Mouse (Mus musculus) hindbrain, embryonic 14.5 days (tissue): Measurements from ENCODE around the gene Zkscan7. TPM values are rescaled to one million over a fixed set of nuclear protein-coding genes. Genes with fewer than 3 reads are reported as not detected.
"Not testable (repeated sequence)": the region's sequence is repeated elsewhere in the genome, so short reads cannot be mapped to it uniquely, and the experiment has no call there.

Experiments
- ATAC-seq: fragments of 200-750 bp; cut with Nextera tagmentation; 2 replicates; pipeline ENCODE4 v1.8.0; 2017; ENCODE audit warnings: moderate number of reproducible peaks, mild to moderate bottlenecking, moderate TSS enrichment, moderate library complexity; ENCODE audit not compliant: low FRiP score
- DNase-seq: peaks from one replicate; pipeline ENCODE4 v3.0.0-alpha.2; 2015; ENCODE audit warnings: low spot score
- H3K27ac ChIP-seq: fragments of 300-500 bp; sonication (generic); 2 replicates; pipeline ENCODE4 v1.5.1; 2014; ENCODE audit warnings: mild to moderate bottlenecking, moderate library complexity
- H3K27me3 ChIP-seq: fragments of 300-500 bp; sonication (generic); 2 replicates; pipeline ENCODE4 v1.6.1; 2014; ENCODE audit warnings: mild to moderate bottlenecking, low read length, mixed read lengths; ENCODE audit not compliant: control insufficient read depth, insufficient read depth
- H3K36me3 ChIP-seq: fragments of 300-500 bp; sonication (generic); replicated peaks from 2 replicates; pipeline ENCODE4 v1.6.1; 2014; ENCODE audit not compliant: control insufficient read depth, insufficient read depth
- H3K4me1 ChIP-seq: fragments of 300-500 bp; sonication (generic); replicated peaks from 2 replicates; pipeline ENCODE4 v1.6.1; 2014; ENCODE audit warnings: antibody characterized with exemption, low read length, mixed read lengths; ENCODE audit not compliant: control insufficient read depth, insufficient read depth
- H3K4me2 ChIP-seq: fragments of 300-500 bp; sonication (generic); replicated peaks from 2 replicates; pipeline ENCODE4 v1.6.1; 2014; ENCODE audit warnings: mild to moderate bottlenecking, moderate library complexity
- H3K4me3 ChIP-seq: fragments of 300-500 bp; sonication (generic); replicated peaks from 2 replicates; pipeline ENCODE4 v1.5.1; 2014; ENCODE audit warnings: mild to moderate bottlenecking, low read length
- H3K9ac ChIP-seq: fragments of 300-500 bp; sonication (generic); 2 replicates; pipeline ENCODE4 v1.6.1; 2014
- H3K9me3 ChIP-seq: fragments of 300-500 bp; sonication (generic); 2 replicates; pipeline ENCODE4 v1.6.1; 2016; ENCODE audit warnings: low read length; ENCODE audit not compliant: control insufficient read depth
- WGBS: fragments of 180-500 bp; shearing (Covaris S2); extraction: QIAGEN DNeasy Blood & Tissue Kit; methylation state at CpG from one replicate; pipeline ENCODE4 v1.1.7; 2014; 5-methylcytosine and 5-hydroxymethylcytosine counted together
- polyA plus RNA-seq: library from polyadenylated mRNA; unstranded; fragments of >200 nt; fragmentation: Nextera tagmentation; extraction: Ambion mirVana; gene quantifications from 2 replicates; pipeline ENCODE4 v1.2.1, GENCODE M21; 2014

The Zkscan7 gene
- polyA plus RNA-seq, 1 experiment from 2014 or later: 1.9 TPM

DNA sequence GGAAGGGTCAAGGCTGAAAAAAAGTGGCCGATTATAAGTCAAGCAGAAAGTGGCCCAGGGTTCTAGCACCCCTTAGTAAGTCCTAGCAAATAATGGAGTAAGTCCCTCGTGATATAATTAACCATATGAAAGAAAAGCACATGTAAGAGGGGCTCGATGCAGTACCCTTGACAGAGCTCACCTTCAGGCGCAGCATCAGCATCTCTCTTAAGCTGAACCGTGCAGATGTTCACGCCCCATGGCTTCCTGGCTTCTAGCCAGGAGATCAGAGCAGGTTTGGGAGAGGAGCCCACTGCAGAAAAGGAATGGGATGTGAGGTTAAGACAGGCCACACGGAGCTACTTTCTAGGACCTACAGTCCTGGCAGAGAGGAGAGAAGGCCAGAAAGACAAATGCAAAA is 31.0 kb upstream of the Zkscan7 start:
- H3K9ac ChIP-seq: no peak overlapping the region
- no peak for ATAC-seq
- WGBS: 94% methylated on average over 7 of the region's 7 CpGs

DNA sequence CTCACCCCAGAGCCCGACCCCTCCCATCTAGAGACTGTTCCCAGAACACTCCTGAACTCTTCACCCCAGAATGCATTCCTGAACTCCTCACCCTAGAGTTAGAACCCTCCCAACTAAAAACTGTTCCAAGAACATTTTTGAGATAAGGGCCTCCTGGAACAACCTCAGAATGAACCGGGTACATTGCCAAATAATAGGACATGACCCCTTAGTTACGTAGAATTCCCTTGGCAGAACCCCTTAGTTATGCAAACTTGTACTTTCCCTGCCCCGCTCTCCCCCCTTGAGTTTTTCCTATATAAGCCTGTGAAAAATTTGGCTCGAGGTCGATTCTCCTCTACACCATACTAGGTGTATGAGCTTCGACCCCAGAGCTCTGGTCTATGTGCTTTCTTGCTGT is 30.3 kb upstream of the Zkscan7 start:
- not testable (repeated sequence) for H3K27ac ChIP-seq, H3K4me3 ChIP-seq, H3K9ac ChIP-seq, H3K27me3 ChIP-seq, H3K4me2 ChIP-seq, ATAC-seq, H3K9me3 ChIP-seq, DNase-seq, H3K4me1 ChIP-seq
- WGBS: 92% methylated on average over 2 of the region's 7 CpGs
- peaks cover 94% of the 10 kb centered on the region for H3K36me3 ChIP-seq

More for the DNA sequence above, 31.0 kb upstream of the Zkscan7 start:
- Histone ChIP-seq H3K27me3 (no peaks in the 10 kb centered on the region), H3K9me3 (no peaks in the 10 kb centered on the region), H3K4me2 (no peak overlapping the region), H3K4me3 (no peak overlapping the region), H3K36me3 (peaks cover 94% of the 10 kb centered on the region), H3K4me1 (no peaks in the 10 kb centered on the region), H3K27ac (no peak overlapping the region)
- no peak for DNase-seq

DNA sequence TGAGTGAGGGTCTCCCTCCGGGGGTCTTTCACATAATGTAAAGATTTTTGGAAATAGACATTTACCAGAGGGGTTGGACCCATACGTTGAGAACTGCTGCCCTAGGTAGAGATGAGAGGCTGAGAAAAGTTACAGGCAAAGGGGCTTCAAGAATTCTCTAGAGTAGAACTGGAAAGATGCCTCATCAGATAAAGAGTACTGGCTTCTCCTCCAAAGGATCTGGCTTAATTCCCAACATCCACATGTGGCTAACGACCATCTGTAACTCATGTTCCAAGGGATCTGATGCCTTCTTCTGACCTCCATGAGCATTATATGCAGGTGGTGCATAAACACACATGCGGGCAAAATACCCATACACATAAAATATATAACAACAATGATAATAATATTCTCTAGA is 29.9 kb upstream of the Zkscan7 start:
- Histone ChIP-seq H3K9me3 (no peaks in the 10 kb centered on the region), H3K36me3 (peaks cover 94% of the 10 kb centered on the region), H3K9ac (no peak overlapping the region), H3K4me3 (no peak overlapping the region), H3K4me1 (no peaks in the 10 kb centered on the region), H3K27me3 (no peaks in the 10 kb centered on the region), H3K27ac (no peak overlapping the region), H3K4me2 (no peak overlapping the region)
- ATAC-seq: no peak
- DNase-seq: no peak
- WGBS: 97% methylated on average over 4 of the region's 4 CpGs

DNA sequence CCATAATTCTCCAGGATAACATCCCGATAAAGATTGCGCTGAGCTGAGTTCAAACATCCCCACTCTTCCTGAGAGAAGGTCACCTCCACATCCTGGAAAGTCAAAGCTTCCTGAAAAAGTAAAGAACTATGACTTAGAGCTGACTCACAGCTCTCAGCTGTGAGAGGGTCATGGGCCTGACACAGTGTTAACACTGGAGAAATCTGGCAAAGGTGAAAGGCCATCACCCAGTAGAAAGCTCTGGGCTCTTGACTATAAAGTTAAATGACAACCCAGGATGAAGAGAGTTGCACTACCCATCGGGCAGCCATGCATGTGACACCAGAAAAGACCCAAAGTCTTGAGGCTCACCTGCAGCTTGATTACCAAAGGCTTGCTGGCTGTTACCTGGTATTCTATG is 28.8 kb upstream of the Zkscan7 start:
- DNase-seq: no peak
- 96% methylated on average over 3 of the region's 3 CpGs for WGBS
- H3K27ac ChIP-seq: no peak overlapping the region
- no peaks in the 10 kb centered on the region for H3K4me1 ChIP-seq
- ATAC-seq: no peak
- no peaks in the 10 kb centered on the region for H3K9me3 ChIP-seq
- H3K27me3 ChIP-seq: no peaks in the 10 kb centered on the region
- no peak overlapping the region for H3K4me3 ChIP-seq
- H3K4me2 ChIP-seq: no peak overlapping the region
- H3K36me3 ChIP-seq: peaks cover 94% of the 10 kb centered on the region
- no peak overlapping the region for H3K9ac ChIP-seq

DNA sequence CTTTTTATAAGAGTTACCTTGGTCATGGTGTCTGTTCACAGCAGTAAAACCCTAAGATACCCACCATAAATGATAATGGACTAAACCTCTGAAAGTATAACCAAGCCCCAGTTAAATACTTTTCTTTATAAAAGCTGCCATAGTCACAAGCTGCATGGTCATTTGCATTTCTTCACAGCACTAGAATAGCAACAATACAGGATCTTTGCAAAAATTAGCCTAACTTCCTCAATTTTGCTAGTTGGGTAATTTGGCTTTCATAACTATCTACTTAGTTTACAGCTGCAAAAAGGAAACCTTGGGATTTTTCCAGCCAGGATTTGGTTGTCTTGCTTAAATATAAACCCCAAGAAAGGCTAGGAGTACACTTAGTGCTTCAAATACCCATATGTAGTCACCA is 24.7 kb upstream of the Zkscan7 start:
- H3K9ac ChIP-seq: no peak overlapping the region
- H3K27ac ChIP-seq: no peak overlapping the region
- H3K4me3 ChIP-seq: no peak overlapping the region
- no peaks in the 10 kb centered on the region for H3K9me3 ChIP-seq
- no peak overlapping the region for H3K4me2 ChIP-seq
- H3K36me3 ChIP-seq: peaks cover 68% of the 10 kb centered on the region
- no peak for DNase-seq
- no peaks in the 10 kb centered on the region for H3K27me3 ChIP-seq
- peaks cover 9% of the 10 kb centered on the region for H3K4me1 ChIP-seq
- no peak for ATAC-seq

DNA sequence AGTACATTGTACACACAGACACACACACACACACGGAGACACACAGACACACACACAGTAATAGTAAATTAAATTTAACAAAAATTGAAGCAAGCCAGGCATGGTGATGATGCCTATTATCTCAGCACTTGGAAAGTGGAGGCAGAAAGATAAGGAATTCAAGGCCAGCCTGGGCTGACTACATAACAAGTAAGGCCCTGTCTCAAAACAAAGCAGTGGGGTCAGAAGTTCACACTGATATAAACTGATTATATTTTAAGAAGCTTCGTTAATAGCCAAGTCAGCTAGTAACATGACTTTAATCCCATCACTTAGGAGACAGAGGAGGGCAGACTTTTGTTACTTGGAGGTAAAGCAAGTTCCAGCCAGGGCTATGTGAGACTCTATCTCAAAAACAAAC is 21.8 kb upstream of the Zkscan7 start:
- H3K4me3 ChIP-seq: no peak overlapping the region
- H3K27me3 ChIP-seq: no peaks in the 10 kb centered on the region
- 88% methylated on average over 2 of the region's 2 CpGs for WGBS
- H3K9ac ChIP-seq: no peak overlapping the region
- H3K4me2 ChIP-seq: peak overlapping the region; percentile 19; the same call in 1 of the 2 replicates
- H3K27ac ChIP-seq: no peak overlapping the region
- DNase-seq (no peak), ATAC-seq (no peak)
- peaks cover 9% of the 10 kb centered on the region for H3K4me1 ChIP-seq
- H3K36me3 ChIP-seq: peaks cover 41% of the 10 kb centered on the region
- peaks cover 9% of the 10 kb centered on the region; the same call in 1 of the 2 replicates for H3K9me3 ChIP-seq

DNA sequence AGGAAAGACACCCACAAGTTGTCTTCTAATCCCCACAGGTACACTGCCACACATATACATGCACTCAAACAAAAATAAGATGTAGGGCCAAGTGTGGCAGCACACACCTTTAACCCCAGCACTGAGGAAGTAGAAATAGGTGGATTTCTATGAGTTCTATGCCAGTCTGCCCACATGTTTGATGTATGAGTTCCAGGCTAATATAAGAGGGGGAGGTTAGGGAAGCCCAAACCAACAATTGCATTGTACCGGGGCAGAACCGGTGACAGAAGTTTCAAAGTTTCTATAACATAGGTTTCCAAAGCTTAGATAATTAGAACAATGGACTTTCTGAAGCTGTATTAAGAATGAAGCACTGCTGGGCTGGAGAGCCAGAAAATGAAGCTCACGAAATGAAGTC is 20.6 kb upstream of the Zkscan7 start:
- Histone ChIP-seq H3K4me2 (peak overlapping the region; percentile 56), H3K27me3 (no peaks in the 10 kb centered on the region), H3K4me3 (peak overlapping the region; percentile 79), H3K9me3 (peaks cover 9% of the 10 kb centered on the region; the same call in 1 of the 2 replicates), H3K9ac (peak overlapping the region; percentile 93), H3K4me1 (peaks cover 9% of the 10 kb centered on the region), H3K27ac (no peak overlapping the region), H3K36me3 (peaks cover 30% of the 10 kb centered on the region)
- DNase-seq (no peak), ATAC-seq (no peak)
- 66% methylated on average over 3 of the region's 3 CpGs for WGBS

DNA sequence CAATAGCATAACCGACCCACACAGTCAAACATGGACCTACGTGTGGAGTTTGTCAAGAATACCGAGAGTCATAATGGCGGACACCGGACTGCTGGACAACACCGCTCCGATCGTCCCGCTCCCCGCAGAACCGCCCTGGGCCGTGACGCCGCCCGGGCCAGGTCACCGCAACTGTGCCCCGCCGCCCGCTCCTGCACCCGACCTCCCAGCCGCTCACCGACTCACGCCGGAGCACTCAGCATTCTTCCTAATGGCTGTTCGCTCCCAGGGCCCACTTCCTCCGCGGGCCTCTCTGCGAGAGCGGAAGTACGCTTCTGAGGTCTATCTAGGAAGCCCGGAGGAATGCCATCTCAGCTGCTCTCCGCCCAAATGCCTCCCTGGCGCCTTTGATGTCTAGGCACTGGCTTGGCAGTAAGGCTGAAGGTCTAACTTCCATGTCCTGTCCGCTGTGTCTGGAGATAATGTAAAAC is 19.8 kb upstream of the Zkscan7 start, which contains the start of gene Zfp445:
Gene Zfp445 (minus strand): TSS at position 310 of the 470 bp plus-strand sequence.
- H3K4me1 ChIP-seq: peaks cover 9% of the 10 kb centered on the region
- peaks cover 12% of the 10 kb centered on the region; the same call in 1 of the 2 replicates for H3K9me3 ChIP-seq
- peak within 1 kb of the TSS; percentile 56 for H3K4me2 ChIP-seq
- H3K9ac ChIP-seq: peak within 1 kb of the TSS; percentile 93
- WGBS: 1% methylated on average over 34 of the region's 34 CpGs
- peak within 1 kb of the TSS; percentile 70 for H3K27ac ChIP-seq
- DNase-seq (peak; percentile 89), ATAC-seq (peak; percentile 92)
- peaks cover 21% of the 10 kb centered on the region for H3K36me3 ChIP-seq
- no peaks in the 10 kb centered on the region for H3K27me3 ChIP-seq
- peak within 1 kb of the TSS; percentile 79 for H3K4me3 ChIP-seq

DNA sequence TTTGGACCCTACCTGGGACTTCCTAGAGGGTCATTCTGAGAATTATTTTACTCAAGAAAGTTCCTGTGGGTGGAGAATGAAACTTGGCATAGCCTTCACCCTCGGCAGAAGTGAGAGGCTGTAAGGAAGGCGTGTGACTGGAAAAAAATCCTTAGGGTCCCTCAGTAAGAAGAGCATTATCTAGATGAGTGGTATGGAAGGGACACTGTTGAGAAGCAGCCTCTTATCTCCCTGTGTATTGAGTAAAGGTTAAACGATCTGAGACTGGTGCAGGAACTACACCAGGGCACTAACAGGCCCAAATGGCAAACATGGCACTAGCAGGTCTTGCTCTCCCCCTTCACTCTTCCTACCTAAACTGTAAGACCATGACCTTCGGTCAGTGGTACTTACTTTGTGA is 19.3 kb upstream of the Zkscan7 start:
- Histone ChIP-seq H3K9ac (peak overlapping the region; percentile 93), H3K4me3 (peak overlapping the region; percentile 79), H3K27me3 (no peaks in the 10 kb centered on the region), H3K4me2 (peak overlapping the region; percentile 56), H3K36me3 (peaks cover 17% of the 10 kb centered on the region), H3K4me1 (peaks cover 9% of the 10 kb centered on the region), H3K9me3 (peaks cover 13% of the 10 kb centered on the region; the same call in 1 of the 2 replicates), H3K27ac (no peak overlapping the region)
- 91% methylated on average over 4 of the region's 4 CpGs for WGBS
- DNase-seq (no peak), ATAC-seq (peak; percentile 21; the same call in 1 of the 2 replicates)

DNA sequence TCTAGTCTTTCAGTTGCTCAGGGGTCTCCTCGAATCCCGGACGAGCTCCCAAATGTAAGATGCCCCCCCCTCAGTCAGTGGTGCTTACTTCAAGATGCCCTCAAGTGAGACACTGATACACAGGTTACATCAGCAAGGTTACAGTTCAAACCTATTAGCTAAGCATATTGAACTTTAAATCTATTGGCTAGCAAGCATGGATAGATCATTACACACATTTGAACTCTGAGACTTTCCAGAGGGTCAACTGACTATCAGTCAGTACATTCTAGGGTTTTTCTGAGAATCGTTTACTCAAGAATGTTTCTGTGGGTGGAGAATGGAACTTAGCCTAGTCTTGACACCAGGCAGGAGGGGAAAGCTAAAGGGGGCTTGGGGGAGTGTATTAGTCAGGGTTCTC is 12.9 kb upstream of the Zkscan7 start:
- no peaks in the 10 kb centered on the region for H3K4me1 ChIP-seq
- H3K9ac ChIP-seq: no peak overlapping the region
- DNase-seq (no peak), ATAC-seq (no peak)
- no peaks in the 10 kb centered on the region for H3K36me3 ChIP-seq
- 89% methylated on average over 4 of the region's 4 CpGs for WGBS
- no peak overlapping the region for H3K4me2 ChIP-seq
- H3K27ac ChIP-seq: no peak overlapping the region
- H3K4me3 ChIP-seq: no peak overlapping the region
- no peaks in the 10 kb centered on the region for H3K27me3 ChIP-seq
- H3K9me3 ChIP-seq: 0 out of 2 replicates have a peak, but pooled peaks cover 4% of the 10 kb centered on the region
